In the genomic region with DNA sequence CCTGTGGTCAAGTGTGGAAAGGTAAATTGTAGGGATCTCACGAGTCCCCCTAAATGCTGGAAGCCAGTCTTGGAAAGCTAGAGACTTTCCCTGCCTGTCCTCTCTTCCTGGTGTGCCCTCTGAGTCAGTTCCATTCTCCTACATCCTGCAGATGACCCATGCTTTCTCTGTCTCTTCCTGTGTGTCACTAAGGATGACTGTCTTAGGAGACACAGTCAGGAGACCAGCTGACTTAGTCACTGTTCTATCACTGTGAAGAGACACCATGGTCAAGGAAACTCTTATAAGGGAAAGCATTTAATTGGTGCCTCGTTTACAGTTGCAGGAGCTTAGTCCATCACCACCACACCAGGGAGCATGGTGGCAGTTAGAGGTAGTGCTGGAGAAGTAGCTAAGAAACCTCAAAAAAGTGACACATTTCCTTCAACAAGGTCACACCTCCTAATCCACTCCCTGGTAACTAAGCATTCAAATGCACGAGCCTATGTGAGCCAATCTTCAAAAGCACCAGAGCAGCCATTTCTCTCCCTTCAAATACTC, we compare ENCODE assay signal across 12 mouse cellular contexts.
"Had no signal": no experiment of that assay in that cellular context is flagged by ENCODE, and none has a peak within 500 bp of the region (broad histone marks: within the 10 kb centered on the region; RNA-seq: fewer than 3 reads in every experiment).

No protein-coding gene starts in this region.

- H3K27me3 ChIP-seq: limb, embryonic 15.5 days; liver, embryonic 13.5 days; midbrain, embryonic 12.5 days had no signal

- H3K27ac ChIP-seq: limb, embryonic 15.5 days; liver, embryonic 13.5 days; midbrain, embryonic 12.5 days; stomach, postnatal 0 days had no signal

- H3K4me3 ChIP-seq: limb, embryonic 15.5 days; liver, embryonic 13.5 days; midbrain, embryonic 12.5 days had no signal

- DNase-seq: kidney, adult 11 months; kidney, adult 9 months; kidney, postnatal 10 days; kidney, postnatal 4 days; liver, embryonic 13.5 days; lung, adult 18-20 months; right cerebral cortex, adult 18-20 months; right cerebral cortex, postnatal 25 days; thymus, postnatal 4 days had no signal

- H3K9me3 ChIP-seq: limb, embryonic 15.5 days; liver, embryonic 13.5 days; midbrain, embryonic 12.5 days had no signal

- H3K9ac ChIP-seq: limb, embryonic 15.5 days; liver, embryonic 13.5 days; midbrain, embryonic 12.5 days had no signal

- H3K4me2 ChIP-seq: limb, embryonic 15.5 days; liver, embryonic 13.5 days; midbrain, embryonic 12.5 days had no signal

- H3K4me1 ChIP-seq: liver, embryonic 13.5 days had no signal

- H3K36me3 ChIP-seq: limb, embryonic 15.5 days; liver, embryonic 13.5 days; midbrain, embryonic 12.5 days had no signal
